Mouse (Mus musculus): ENCODE data around the gene Il31ra. TPM values are rescaled to one million over a fixed set of nuclear protein-coding genes. Genes with fewer than 3 reads are reported as not detected.

The Il31ra gene
- polyA plus RNA-seq, 1 experiment from 2014 or later, result 0.09 TPM

DNA sequence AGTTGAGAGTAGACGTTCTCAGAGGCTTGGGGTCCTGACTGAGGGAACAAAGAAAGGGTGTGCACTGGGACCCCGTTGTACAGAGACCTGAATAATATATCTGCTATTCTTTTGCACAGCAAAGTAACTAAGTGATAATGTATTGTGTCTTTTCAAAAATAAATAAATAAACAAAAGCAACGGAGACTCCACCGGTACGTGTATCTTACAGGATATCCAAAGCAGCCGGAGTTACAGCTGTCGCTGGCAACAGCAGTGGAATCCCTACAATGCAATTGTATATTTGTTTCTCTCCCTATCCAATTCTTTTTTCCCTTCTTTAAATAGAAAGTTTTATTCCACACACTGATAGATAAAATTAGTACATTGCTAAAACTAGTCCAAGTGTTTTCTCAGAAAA is 115.1 kb downstream of the Il31ra start:
- Histone ChIP-seq H3K27ac (replicated peaks) (no peak overlapping the region), H3K4me2 (no peak overlapping the region), H3K36me3 (peaks cover 40% of the 10 kb centered on the region), H3K27me3 (replicated peaks) (no peaks in the 10 kb centered on the region), H3K9ac (replicated peaks) (no peak overlapping the region), H3K4me3 (replicated peaks) (no peak overlapping the region), H3K9me3 (replicated peaks) (no peaks in the 10 kb centered on the region), H3K4me1 (no peaks in the 10 kb centered on the region)
- no peak for ATAC-seq (ENCODE audit: low FRiP score)
- 88% methylated on average over 7 of the region's 7 CpGs for WGBS

DNA sequence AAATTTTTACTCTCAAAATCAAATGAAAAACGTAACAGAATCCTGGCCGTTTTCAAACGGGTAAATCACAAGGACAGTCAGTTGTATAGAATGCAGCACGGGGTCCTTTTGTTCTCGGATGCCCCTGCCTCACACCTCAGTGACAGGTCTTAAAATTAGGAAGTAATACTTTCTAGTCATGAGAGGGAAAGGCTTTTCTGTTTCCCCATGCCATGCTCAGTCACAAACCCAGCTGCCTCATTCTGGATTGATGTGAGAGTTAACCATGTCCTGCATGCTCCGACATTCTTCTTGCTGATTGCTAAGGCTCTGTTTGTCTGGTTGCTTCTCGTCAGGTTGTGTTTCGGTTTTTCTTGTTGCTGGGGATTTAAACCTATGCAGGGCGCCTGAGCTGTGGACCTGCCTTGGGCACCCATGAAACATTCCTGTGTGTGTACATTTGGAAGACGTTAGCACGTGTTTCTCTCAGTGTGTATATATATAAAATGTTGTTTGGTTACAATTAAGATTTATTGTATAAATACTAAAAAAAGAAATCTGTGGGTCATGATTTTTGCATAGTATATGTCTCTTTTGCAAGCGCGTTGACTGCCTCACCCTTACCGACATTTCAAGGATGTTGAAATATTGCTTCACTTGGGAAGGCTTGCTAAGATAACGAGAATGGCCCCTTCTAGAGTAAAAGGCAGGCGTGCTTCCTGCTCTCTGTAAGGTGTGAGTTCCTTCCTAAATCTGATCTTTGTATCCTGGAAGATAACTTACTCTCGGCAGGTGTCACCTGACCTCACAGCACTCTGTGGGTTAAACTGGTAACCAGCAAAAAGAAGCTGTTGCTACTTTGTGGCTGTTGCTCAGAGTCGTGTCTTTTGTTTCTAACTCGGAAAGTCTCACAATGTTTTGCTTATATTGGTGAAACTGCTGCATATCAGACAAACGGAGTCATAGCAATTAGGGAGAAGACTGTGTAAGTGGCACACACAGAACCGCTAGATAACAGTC is 120.1 kb downstream of the Il31ra start:
- Histone ChIP-seq H3K4me2 (no peak overlapping the region), H3K36me3 (peaks cover 14% of the 10 kb centered on the region), H3K9me3 (replicated peaks) (no peaks in the 10 kb centered on the region), H3K4me1 (0 out of 2 replicates have a peak, but pooled peaks cover 3% of the 10 kb centered on the region), H3K4me3 (replicated peaks) (no peak overlapping the region), H3K9ac (replicated peaks) (no peak overlapping the region), H3K27ac (replicated peaks) (no peak overlapping the region), H3K27me3 (replicated peaks) (no peaks in the 10 kb centered on the region)
- WGBS, result 78% methylated on average over 21 of the region's 21 CpGs
- no peak for ATAC-seq (ENCODE audit: low FRiP score)

DNA sequence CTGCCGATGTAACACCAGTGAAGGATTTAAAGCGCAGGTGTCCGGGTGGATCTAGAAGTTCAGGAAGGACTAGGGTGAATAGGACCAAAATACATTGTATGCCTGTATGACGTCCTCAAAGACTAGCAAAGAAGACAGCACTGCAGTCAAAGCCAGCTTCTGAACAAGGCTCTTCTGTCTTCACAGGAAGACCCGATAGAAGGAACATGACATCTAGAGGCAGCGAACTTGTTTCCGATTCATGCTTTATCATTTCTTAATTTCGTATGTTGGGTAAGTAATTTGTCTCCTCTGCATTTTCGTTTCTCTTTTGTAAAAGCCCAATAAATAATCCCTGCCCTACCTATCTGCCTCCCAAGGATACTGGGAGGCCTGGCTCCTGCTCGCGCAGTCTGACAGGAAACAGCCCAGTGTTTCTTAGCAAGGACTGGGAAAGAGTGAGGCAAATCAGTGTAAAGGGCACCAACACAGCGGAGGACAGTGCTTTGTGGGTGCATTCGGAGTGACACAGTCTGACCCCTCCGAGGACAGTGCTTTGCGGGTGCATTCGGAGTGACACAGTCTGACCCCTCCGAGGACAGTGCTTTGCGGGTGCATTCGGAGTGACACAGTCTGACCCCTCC is 121.6 kb downstream of the Il31ra start:
- no peak for ATAC-seq (ENCODE audit: low FRiP score)
- H3K9me3 ChIP-seq (replicated peaks), result no peaks in the 10 kb centered on the region
- H3K36me3 ChIP-seq, result peaks cover 14% of the 10 kb centered on the region
- no peak overlapping the region for H3K4me3 ChIP-seq (replicated peaks)
- H3K27me3 ChIP-seq (replicated peaks), result no peaks in the 10 kb centered on the region
- 0 out of 2 replicates have a peak, but pooled peaks cover 3% of the 10 kb centered on the region for H3K4me1 ChIP-seq
- H3K9ac ChIP-seq (replicated peaks), result no peak overlapping the region
- H3K27ac ChIP-seq (replicated peaks), result no peak overlapping the region
- H3K4me2 ChIP-seq, result no peak overlapping the region
- 84% methylated on average over 19 of the region's 19 CpGs for WGBS

DNA sequence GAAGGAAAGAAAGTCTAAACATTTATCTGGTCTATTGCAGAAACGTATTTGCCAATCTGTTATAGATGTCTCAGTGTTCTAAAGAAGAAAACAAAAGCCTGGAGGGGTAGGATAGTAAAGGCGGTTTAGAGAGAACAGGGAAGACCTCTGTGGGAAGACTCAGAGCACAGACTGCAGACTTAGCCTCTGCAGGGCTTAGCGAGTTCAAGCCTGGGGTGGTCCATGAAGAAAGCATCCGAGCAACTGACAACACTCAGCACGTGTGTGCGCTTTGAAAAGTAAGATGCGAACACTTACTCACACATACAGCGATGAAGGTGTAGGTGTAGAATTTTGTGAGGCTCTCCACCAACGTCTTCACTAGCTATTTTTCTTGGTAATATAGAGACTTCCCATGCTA is 123.0 kb downstream of the Il31ra start:
- 88% methylated on average over 9 of the region's 9 CpGs for WGBS
- H3K9ac ChIP-seq (replicated peaks), result no peak overlapping the region

More for the DNA sequence above, 123.0 kb downstream of the Il31ra start:
- Histone ChIP-seq H3K4me3 (replicated peaks) (no peak overlapping the region), H3K27me3 (replicated peaks) (no peaks in the 10 kb centered on the region), H3K27ac (replicated peaks) (no peak overlapping the region), H3K9me3 (replicated peaks) (no peaks in the 10 kb centered on the region), H3K4me2 (no peak overlapping the region), H3K36me3 (peaks cover 7% of the 10 kb centered on the region), H3K4me1 (0 out of 2 replicates have a peak, but pooled peaks cover 3% of the 10 kb centered on the region)
- ATAC-seq (ENCODE audit: low FRiP score), result no peak

Other genes starting within 250 kb of the Il31ra start
- gene Il6st, start 130.3 kb downstream of the Il31ra start, polyA plus RNA-seq (2015; fragmentation: Nextera tagmentation; extraction: Ambion mirVana), result 25.2 and 25.6 TPM in 2 replicates
- gene Ddx4, start 58.1 kb upstream of the Il31ra start, polyA plus RNA-seq (2015; fragmentation: Nextera tagmentation; extraction: Ambion mirVana), result 0.88 and 1.1 TPM in 2 replicates
- gene Slc38a9, start 66.4 kb upstream of the Il31ra start, polyA plus RNA-seq (2015; fragmentation: Nextera tagmentation; extraction: Ambion mirVana), result 22.6 and 25.1 TPM in 2 replicates
- 73.3 and 77.0 TPM in 2 replicates for gene Plpp1, start 206.4 kb upstream of the Il31ra start, polyA plus RNA-seq (2015; fragmentation: Nextera tagmentation; extraction: Ambion mirVana)